Mouse (Mus musculus) testis, postnatal 10 days (tissue): ENCODE measurements at regions not wholly inside any gene's neighbourhood (a gene's known extent, or its start where the extent isn't known, plus 50 kb on each side); places are given as distances from the start of the nearest gene placed in this dataset.
A peak's percentile ranks its signal among the peaks of the same experiment; 100 is the strongest.

ENCODE experiments used
- DNase-seq: peaks from one replicate; pipeline ENCODE4 v3.0.0; 2021; ENCODE audit warnings: low spot score

DNA sequence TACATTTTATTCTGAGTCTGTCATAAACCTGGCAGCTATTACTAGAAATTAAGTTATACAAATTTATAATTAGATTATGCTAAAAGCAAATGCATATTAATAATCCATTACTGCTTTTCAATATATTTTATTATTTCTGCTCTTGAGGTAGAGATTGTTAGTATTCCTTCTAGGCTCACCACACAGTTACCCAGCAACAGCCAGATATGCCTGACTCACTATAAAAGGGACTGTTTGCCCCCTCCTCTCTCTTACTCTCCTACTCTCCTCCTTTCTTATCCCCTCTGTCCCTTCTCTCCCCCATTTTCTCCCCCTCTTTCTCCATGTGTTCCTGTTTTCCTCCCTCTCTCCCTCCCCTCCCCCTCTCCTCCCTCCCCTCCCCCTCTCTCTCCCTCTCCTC, 98.7 kb downstream of the 4930505A04Rik start:
- DNase-seq: no peak

DNA sequence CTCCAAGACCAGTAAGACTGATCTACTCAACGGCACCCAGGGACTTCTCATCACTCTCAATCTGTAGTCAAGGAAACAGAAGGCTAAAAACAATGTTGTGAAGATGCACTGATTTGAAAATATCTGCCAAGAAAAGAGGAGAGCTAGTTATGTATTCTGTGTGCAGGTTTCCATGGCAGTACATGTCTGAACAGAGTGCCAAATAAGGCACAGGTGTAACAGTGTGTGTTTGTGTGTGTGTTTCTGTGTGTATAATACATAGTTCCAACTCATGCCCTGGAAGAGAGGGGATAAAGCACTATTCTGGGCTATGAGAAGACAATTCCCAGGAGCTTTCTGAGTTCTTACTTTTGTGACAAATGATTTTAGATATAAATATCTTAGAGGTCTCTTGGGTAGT, 99.7 kb downstream of the 4930505A04Rik start:
- DNase-seq: no peak

DNA sequence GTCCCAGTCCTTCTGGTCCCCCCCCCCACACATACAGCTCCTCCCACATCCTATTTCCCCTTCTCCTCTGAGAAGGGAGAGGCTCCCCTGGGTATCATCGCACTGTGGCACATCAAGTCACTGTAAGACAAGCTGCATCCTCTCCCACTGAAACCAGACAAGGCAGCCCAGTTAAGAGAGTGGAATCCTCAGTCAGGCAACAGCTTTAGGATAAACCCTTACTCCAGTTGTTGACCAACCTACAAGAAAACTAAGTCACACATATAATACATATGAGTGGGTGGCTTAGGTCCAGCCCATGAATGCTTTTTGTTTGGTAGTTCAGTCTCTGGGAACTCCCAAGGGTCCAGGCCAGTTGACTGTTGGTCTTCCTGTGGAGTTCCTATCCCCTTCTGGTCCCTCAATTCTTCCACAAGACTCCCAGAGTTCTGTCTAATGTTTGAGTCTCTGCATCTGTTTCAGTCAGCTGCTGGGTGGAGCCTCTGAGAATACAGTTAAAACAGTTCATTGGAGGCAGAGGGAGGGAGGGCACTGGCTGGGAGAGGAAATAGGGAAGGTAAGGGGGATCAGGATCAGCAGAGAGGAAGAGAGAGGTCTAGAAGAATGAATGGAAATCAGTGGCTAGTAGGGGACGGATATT, 101.7 kb upstream of the Sptbn1 start:
- no peak for DNase-seq

DNA sequence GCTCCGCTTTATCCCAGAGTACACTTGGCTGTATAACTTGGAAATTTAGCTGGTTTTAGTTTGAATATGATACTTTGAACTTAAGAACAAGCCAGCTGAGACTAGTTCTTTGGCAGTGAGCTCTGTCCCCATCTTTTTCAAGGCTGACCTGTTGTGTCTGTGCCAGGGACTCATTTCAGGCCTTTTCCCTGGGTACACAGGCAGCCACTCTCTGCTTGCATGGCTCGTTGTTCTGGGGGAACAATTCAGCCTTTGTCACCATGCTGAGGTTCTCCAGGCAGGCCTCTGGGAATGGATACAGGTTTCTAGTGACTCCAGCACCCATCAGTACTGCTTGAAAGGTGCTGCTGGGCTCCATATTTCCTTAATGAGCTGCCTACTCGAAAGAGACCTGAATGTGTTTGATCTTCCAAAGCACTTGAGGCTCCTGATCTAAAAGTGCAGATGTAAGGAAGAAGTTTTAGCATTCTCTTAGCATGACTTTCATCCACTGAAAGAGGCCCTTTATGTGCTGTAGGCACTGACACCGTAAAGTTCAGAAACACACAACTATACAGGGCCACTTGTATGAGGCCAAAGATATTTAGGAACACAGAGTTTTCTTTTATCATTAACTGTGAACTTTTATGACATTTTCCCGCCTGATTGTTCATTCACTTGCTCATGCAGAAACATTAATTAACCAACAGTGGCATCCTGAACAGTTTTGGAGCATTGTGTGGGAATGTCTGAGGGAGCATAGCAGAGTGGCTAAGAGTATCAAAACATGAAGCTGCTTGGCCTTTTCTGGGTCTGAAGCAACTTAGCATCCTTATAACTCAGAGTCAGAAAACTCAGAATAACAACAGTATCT, 99.6 kb upstream of the Sptbn1 start:
- DNase-seq: peak; percentile 50

DNA sequence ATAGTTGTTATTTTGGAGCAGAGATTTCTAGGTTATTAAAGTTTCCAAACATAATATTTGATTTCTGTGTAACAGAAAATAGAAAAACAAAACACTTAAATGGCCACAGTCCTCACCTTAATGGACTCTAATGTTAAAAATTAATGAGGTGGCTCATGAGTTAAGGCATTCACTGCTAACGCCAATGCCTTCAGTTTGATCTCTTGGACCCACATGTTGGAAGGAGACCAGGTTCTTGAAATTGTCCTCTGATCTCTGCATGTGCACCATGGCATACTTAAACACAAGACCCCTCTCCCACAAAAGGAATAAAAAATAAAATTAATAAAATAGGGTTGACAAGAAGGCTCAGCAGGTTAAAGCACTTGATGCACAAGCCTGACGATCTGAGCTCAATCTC, 98.5 kb upstream of the Sptbn1 start:
- DNase-seq: no peak

DNA sequence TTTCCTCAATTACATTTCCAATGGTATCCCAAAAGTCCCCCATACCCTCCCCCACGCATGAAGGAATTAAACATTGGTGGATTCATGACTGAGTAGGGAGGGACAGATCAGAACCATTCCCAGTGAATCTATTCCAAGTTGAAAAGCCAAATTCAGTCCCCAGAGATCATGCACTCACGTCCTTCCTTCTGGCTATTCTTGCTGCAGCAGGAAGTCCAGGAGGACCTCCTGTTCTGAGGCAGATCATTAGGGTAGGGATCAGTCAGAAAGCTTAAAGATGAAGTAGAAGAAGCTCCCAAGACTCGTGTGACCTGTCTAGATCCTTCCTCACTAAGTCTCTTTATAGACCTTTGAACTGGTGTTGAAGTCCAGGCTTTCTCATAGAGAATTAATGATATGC, 97.0 kb upstream of the Sptbn1 start:
- DNase-seq: no peak

DNA sequence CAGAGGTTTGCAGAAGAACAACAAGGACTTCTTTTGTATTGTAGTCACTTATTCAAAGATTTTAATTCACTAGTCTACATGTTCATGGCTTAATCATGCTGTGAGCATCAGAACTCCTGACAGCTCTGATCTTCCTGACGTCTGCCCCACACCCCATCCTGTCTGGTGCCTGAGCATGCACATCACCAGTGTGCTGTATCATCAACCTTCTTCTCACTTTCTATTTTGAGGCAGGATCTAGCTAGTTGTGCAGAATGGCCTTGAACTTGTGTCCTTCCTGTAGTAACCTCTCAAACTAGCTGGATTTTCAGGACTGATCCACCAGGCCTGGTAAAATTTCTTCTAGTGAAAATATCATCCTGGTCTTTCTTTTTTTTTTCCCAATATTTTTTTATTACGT, 96.6 kb upstream of the Sptbn1 start:
- DNase-seq: no peak

DNA sequence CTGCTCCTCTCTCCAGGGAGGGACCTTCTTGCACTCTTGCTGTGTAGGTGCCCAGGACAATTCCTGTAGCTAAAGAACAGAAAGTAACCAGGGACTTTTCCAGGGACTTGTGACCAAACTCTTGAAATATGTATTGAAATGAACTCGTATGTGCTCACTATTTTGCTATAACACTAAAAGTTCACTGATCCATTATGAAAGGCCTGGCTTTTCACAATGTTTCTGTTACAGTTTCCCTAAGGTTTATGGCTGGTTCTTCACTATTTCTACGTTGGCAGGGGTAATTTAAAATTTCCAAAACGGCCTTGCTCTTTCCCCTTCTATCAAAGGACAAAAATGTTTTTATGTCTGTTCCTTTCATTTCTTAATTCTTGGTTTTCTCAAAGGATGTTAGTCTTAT, 90.2 kb upstream of the Sptbn1 start:
- no peak for DNase-seq

DNA sequence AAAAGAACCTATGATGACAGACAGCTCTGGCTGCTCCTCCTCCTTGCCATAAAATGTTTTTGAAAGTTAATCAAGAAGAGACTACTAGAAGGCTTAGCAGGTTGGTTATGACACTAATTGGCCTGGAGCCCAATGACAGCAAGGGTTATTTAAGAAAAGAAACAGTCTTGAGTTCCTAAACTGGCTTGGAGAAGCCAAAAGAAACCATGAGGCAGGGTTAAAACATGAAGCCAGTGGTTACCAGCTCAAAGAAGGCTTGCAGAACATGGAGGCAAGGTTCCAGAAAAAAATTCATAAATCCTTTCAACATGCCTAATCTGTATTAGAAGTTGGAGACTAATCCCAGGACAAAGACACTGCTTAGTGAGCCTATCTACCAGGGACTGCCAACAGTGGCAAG, 87.4 kb upstream of the Sptbn1 start:
- no peak for DNase-seq

DNA sequence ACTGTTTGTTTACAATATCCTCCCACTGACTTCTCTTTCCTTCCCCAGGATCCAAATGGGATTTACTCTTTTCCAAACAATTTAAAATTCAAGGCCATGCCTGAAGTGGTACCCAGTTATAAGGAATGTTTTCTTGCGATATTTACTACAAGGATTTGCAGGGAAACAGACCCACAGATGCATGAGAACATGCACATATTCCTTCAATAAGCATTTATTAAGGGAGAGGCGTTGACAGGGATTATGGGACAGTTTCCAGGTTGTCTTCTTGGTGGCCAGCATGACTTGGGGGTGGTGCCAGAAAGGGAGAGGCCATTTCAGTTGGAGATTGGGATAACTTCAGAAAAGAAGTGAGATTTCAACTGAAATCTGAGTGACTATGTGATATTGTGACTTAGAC, 58.4 kb upstream of the Sptbn1 start:
- DNase-seq: no peak
